Mouse (Mus musculus) forebrain, embryonic 13.5 days (tissue): ENCODE data around the gene Naaladl2. TPM values are rescaled to one million over a fixed set of nuclear protein-coding genes. Genes with fewer than 3 reads are reported as not detected.
"Not testable (repeated sequence)": the region's sequence is repeated elsewhere in the genome, so short reads cannot be mapped to it uniquely, and the experiment has no call there.

Source experiments
- ATAC-seq: fragments of 200-750 bp; cut with Nextera tagmentation; 2 replicates; pipeline ENCODE4 v1.8.0; 2017
- H3K27ac ChIP-seq: fragments of 300-500 bp; sonication (generic); 2 replicates; pipeline ENCODE4 v1.5.1; 2015; ENCODE audit warnings: inconsistent platforms, mild to moderate bottlenecking, moderate library complexity
- H3K27me3 ChIP-seq: fragments of 300-500 bp; sonication (generic); 2 replicates; pipeline ENCODE4 v1.6.1; 2015; ENCODE audit warnings: mild to moderate bottlenecking, inconsistent platforms
- H3K36me3 ChIP-seq: fragments of 300-500 bp; sonication (generic); 2 replicates; pipeline ENCODE4 v1.6.1; 2015; ENCODE audit warnings: mild to moderate bottlenecking, inconsistent platforms; ENCODE audit not compliant: poor library complexity, severe bottlenecking
- H3K4me1 ChIP-seq: fragments of 300-500 bp; sonication (generic); 2 replicates; pipeline ENCODE4 v1.6.1; 2015; ENCODE audit warnings: inconsistent platforms
- H3K4me2 ChIP-seq: fragments of 300-500 bp; sonication (generic); 2 replicates; pipeline ENCODE4 v1.6.1; 2015; ENCODE audit warnings: inconsistent platforms, mild to moderate bottlenecking, moderate library complexity
- H3K4me3 ChIP-seq: fragments of 300-500 bp; sonication (generic); 2 replicates; pipeline ENCODE4 v1.5.1; 2015; ENCODE audit warnings: mild to moderate bottlenecking, inconsistent platforms
- H3K9ac ChIP-seq: fragments of 300-500 bp; sonication (generic); 2 replicates; pipeline ENCODE4 v1.6.1; 2015; ENCODE audit warnings: mild to moderate bottlenecking, inconsistent platforms
- H3K9me3 ChIP-seq: fragments of 300-500 bp; sonication (generic); replicated peaks from 2 replicates; pipeline ENCODE4 v1.6.1; 2016; ENCODE audit warnings: inconsistent platforms
- WGBS: fragments of 180-500 bp; shearing (Covaris S2); methylation state at CpG from one replicate; pipeline ENCODE4 v1.1.7; 2015; 5-methylcytosine and 5-hydroxymethylcytosine counted together
- polyA plus RNA-seq: library from polyadenylated mRNA; unstranded; fragments of >200 nt; fragmentation: Nextera tagmentation; extraction: Ambion mirVana; gene quantifications from 2 replicates; pipeline ENCODE4 v1.2.1, GENCODE M21; 2015

The Naaladl2 gene
- polyA plus RNA-seq, 1 experiment from 2014 or later: 0.31 TPM

DNA sequence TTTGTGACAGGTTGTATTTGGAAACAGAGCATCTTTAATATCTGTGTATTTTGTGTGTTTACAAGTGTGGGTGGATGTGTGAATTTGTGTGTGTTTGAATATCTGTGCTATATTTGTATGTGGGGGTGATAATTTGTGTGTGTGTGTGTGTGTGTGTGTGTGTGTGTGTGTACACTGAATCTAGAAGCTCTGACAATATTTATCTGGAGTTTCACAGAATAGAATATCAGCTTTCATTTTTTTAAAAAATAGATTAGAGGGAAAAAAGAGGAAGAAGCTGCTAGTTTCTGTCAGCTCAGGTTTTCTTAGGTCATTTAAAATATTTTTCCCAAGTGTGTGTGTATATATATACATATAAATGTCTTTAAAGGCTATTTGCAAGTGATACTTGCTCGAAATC is 68.3 kb downstream of the Naaladl2 start:
- Histone ChIP-seq H3K4me2 (no peak overlapping the region), H3K27me3 (no peaks in the 10 kb centered on the region), H3K36me3 (no peaks in the 10 kb centered on the region), H3K27ac (no peak overlapping the region), H3K4me1 (peaks cover 8% of the 10 kb centered on the region), H3K9ac (no peak overlapping the region), H3K9me3 (no peaks in the 10 kb centered on the region), H3K4me3 (no peak overlapping the region)
- no peak for ATAC-seq
- WGBS: 96% methylated on average over 1 of the region's 1 CpGs

DNA sequence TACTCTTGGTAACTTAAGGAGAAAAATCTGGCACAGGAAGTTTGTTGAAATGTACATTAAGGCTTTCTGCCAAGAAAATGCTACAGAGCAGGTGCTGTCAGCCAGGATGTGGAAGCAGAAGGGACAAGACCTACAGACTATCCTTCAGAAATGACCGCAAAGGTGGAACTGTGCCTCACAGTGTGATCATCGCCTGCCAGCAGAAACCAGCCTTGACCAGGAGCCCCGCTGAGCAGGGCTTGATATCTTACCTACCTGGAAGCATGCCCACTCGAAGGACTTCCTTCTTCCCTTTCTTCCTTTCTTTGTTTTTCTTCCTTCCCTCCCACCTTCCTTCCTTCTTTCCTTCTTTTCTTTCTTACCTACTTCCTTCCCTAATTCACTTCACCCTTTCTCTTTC is 69.8 kb downstream of the Naaladl2 start:
- Histone ChIP-seq H3K27ac (no peak overlapping the region), H3K36me3 (no peaks in the 10 kb centered on the region), H3K9ac (no peak overlapping the region), H3K4me1 (peaks cover 8% of the 10 kb centered on the region), H3K4me2 (peak overlapping the region; percentile 13; the same call in 1 of the 2 replicates), H3K9me3 (no peaks in the 10 kb centered on the region), H3K27me3 (no peaks in the 10 kb centered on the region), H3K4me3 (no peak overlapping the region)
- ATAC-seq: no peak
- WGBS: 44% methylated on average over 4 of the region's 4 CpGs

DNA sequence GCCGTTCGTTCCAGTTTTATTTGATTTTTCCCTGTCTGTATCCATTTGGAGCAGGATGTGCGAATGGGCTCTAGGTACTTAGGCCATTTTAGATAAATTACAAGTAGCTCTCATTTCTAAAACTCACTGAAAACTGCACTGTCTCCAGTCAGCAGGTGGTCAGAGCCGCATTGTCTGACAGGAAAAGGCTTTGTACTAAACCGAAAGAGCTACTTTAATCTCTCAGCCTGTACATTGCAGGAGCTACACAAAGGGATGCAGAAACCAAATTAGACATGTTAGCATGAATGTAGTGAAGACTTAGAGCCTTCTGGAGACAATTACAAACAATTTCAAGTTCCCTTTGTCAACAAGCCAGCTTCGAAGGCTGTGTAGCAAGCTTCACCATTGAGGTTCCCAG is 70.2 kb downstream of the Naaladl2 start:
- Histone ChIP-seq H3K4me1 (peaks cover 8% of the 10 kb centered on the region), H3K9ac (no peak overlapping the region), H3K4me3 (no peak overlapping the region), H3K9me3 (no peaks in the 10 kb centered on the region), H3K36me3 (no peaks in the 10 kb centered on the region), H3K27ac (no peak overlapping the region), H3K4me2 (peak overlapping the region; percentile 13; the same call in 1 of the 2 replicates), H3K27me3 (no peaks in the 10 kb centered on the region)
- 10% methylated on average over 6 of the region's 6 CpGs for WGBS
- no peak for ATAC-seq

DNA sequence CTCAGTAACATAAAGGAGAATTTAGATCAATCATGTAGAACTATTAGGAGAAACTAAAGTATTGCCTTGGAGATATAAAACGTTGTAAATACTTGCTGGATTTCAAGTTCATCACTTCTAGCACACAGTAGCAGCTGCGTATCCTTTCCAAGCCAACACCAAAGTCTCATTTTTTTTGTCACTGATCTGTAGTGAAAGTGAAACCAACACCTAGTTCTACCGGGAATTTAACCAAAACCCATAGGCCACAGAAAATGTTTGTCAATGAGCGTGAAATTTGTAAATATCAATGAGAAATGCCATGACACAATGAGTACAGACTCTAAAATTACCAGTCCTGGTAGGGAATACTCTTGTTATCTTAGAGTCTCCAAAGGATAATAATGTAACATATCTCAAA is 80.8 kb downstream of the Naaladl2 start:
- ATAC-seq: no peak
- no peak overlapping the region for H3K4me3 ChIP-seq
- no peaks in the 10 kb centered on the region for H3K27me3 ChIP-seq
- no peaks in the 10 kb centered on the region for H3K4me1 ChIP-seq
- H3K27ac ChIP-seq: no peak overlapping the region
- no peak overlapping the region for H3K4me2 ChIP-seq
- WGBS: 90% methylated on average over 4 of the region's 4 CpGs
- no peak overlapping the region for H3K9ac ChIP-seq
- no peaks in the 10 kb centered on the region for H3K36me3 ChIP-seq
- H3K9me3 ChIP-seq: no peaks in the 10 kb centered on the region

DNA sequence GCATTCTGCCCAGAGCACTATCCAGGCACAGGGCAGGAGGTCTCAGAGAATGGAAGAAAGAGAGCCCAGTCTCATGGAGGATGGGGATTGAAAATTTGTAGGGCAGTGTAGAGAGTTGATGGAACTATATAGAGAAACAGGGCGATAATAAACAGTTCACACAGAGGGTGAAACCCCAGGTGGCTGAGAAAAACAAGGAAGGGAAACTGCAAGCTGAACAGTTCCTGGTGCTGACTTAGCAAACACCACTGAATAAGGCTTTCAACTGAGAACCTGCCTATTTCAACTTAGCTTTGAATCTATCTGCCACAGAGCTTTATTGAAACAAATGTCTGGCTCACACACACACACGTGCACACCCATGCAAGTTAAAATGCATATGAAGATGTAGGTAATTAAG is 91.1 kb downstream of the Naaladl2 start:
- no peak for ATAC-seq
- no peaks in the 10 kb centered on the region for H3K4me1 ChIP-seq
- no peaks in the 10 kb centered on the region for H3K27me3 ChIP-seq
- 18% methylated on average over 2 of the region's 2 CpGs for WGBS
- no peaks in the 10 kb centered on the region for H3K9me3 ChIP-seq
- no peak overlapping the region for H3K4me3 ChIP-seq
- no peaks in the 10 kb centered on the region for H3K36me3 ChIP-seq
- no peak overlapping the region for H3K9ac ChIP-seq
- H3K4me2 ChIP-seq: no peak overlapping the region
- no peak overlapping the region for H3K27ac ChIP-seq

DNA sequence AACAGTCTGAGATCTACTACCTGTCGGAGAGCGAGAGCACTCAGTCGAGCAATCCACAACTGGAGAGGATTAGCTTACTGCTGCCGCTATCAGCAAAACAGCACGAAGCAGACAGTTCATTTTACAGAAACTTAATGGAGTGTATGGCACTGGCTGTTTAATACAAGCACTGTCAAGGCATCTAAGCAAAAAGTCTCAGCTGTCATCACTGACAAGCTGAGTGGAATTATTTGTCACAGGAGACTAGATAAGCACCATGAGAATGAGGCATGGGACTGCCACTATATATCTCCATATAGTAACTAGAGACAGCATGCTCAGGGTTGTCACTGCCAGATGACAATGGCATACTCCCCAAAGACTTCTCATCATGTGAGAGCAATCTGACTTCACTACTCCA is 124.1 kb downstream of the Naaladl2 start:
- no peak; the same call in 1 of the 2 replicates for ATAC-seq
- WGBS: 76% methylated on average over 5 of the region's 5 CpGs
- H3K36me3 ChIP-seq: no peaks in the 10 kb centered on the region
- no peaks in the 10 kb centered on the region for H3K9me3 ChIP-seq
- H3K4me3 ChIP-seq: no peak overlapping the region
- H3K4me2 ChIP-seq: no peak overlapping the region
- no peaks in the 10 kb centered on the region for H3K27me3 ChIP-seq
- no peak overlapping the region for H3K27ac ChIP-seq
- no peaks in the 10 kb centered on the region for H3K4me1 ChIP-seq
- H3K9ac ChIP-seq: no peak overlapping the region

DNA sequence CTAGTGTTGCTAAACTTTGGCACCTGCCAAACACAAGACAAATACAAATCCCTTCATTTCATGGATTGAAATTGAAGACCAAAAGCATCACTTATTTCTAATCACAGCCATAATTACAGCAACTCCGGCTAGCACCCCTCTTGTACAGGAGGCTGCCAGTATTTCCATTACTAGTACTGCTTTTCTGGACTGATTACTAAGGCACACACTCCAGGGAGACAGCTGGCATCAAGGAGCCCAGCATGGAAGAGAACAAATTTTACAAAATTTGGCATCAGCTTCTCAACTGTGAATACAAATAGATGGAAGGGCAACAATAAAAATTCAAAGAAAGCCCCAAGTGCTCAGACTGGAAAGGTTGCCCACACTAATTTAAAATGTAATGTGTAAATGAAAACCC is 133.3 kb downstream of the Naaladl2 start:
- ATAC-seq: peak; percentile 77; the same call in 1 of the 2 replicates
- Histone ChIP-seq H3K4me1 (no peaks in the 10 kb centered on the region), H3K27ac (no peak overlapping the region), H3K9ac (no peak overlapping the region), H3K36me3 (no peaks in the 10 kb centered on the region), H3K4me2 (no peak overlapping the region), H3K27me3 (no peaks in the 10 kb centered on the region), H3K9me3 (no peaks in the 10 kb centered on the region), H3K4me3 (no peak overlapping the region)
- 69% methylated on average over 1 of the region's 1 CpGs for WGBS

DNA sequence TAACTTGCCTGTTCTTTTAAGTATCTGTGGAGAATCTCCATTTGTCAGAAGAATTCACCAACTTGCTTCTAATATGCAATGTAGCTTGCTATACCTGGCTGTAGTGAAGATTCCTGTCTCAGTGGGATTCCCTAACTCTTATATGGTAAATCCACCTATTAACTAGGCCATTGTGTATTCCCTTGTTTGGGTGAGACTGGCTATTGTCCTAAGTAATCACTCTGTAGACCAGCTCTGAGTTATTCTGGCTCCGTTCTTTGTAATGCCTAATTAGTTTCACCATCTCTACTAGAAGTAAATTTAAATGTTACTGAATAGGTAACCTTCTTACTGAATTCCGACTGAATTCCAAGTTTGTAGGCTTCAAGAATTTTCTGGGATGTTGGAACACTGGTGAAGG is 137.3 kb downstream of the Naaladl2 start:
- H3K9me3 ChIP-seq, H3K4me2 ChIP-seq, H3K4me1 ChIP-seq, H3K4me3 ChIP-seq, H3K27me3 ChIP-seq, H3K36me3 ChIP-seq, H3K9ac ChIP-seq, ATAC-seq, H3K27ac ChIP-seq: not testable (repeated sequence)
- 19% methylated on average over 2 of the region's 2 CpGs for WGBS

DNA sequence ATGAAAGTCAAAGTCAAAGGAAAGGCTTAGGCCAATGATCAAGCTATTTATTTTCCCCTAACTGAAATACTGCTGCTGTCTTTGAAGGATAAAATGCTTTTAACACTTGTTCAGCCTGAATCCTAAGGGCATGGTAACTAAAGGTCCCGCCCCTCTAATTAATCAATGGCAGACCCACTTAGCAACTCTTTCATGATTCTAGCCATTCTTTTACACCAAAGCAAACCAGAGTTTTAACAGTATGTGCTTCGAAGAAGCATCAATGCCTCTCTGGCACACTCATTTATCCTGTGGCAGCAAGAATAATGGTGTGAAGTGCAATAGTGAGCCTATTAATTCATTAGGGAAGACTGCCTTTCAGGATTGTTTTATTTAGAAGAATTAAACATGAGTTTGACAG is 151.5 kb downstream of the Naaladl2 start:
- Histone ChIP-seq H3K9me3 (no peaks in the 10 kb centered on the region), H3K27ac (no peak overlapping the region), H3K36me3 (no peaks in the 10 kb centered on the region), H3K9ac (no peak overlapping the region), H3K4me1 (peaks cover 7% of the 10 kb centered on the region), H3K27me3 (peaks cover 15% of the 10 kb centered on the region), H3K4me2 (no peak overlapping the region), H3K4me3 (no peak overlapping the region)
- peak; percentile 66; the same call in 1 of the 2 replicates for ATAC-seq
- 13% methylated on average over 2 of the region's 2 CpGs for WGBS

DNA sequence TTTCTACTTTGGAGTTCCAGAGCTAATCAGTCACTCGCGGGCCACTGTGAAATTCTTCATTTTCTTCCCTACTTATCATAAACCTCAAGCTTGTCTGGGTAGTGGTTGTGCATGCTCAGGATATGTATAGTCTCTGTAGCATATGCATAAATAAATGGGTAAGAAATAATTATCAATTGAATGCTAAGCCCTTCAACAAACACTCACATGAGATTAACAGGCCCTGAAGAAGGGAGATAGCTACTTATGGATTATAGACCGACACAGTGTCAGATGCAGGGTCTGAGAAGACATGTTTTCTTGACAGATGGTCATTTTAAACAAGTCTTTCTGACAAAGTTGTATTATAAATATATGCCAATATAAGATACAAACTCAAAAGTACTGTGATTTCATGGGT is 152.0 kb downstream of the Naaladl2 start:
- H3K27me3 ChIP-seq: peaks cover 15% of the 10 kb centered on the region
- H3K27ac ChIP-seq: no peak overlapping the region
- no peaks in the 10 kb centered on the region for H3K36me3 ChIP-seq
- 52% methylated on average over 3 of the region's 3 CpGs for WGBS
- H3K9ac ChIP-seq: no peak overlapping the region
- no peaks in the 10 kb centered on the region for H3K9me3 ChIP-seq
- H3K4me3 ChIP-seq: no peak overlapping the region
- H3K4me2 ChIP-seq: no peak overlapping the region
- ATAC-seq: no peak
- peaks cover 7% of the 10 kb centered on the region for H3K4me1 ChIP-seq

DNA sequence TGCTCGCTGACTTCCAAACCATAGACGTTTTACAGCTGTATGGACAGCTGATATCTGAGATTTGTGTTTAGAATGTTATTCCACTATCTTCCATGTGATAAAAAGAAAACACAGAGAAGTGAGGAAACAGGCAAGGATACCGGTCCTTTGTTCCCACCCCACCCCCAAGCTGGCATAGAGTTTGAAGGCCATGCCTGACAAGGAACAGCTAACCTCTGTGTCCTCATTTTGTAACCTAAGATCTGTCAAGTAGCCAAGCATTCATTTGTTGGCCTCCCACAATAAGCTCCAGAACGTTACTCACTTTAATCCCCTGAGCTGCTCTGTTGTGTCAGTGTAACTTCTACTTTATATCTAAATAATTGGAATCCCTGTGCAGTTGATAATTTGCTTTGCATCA is 161.9 kb downstream of the Naaladl2 start:
- Histone ChIP-seq H3K27ac (no peak overlapping the region), H3K9ac (no peak overlapping the region), H3K4me2 (no peak overlapping the region), H3K36me3 (no peaks in the 10 kb centered on the region), H3K27me3 (no peaks in the 10 kb centered on the region), H3K4me3 (no peak overlapping the region), H3K9me3 (no peaks in the 10 kb centered on the region), H3K4me1 (no peaks in the 10 kb centered on the region)
- ATAC-seq: no peak
- 66% methylated on average over 4 of the region's 4 CpGs for WGBS

DNA sequence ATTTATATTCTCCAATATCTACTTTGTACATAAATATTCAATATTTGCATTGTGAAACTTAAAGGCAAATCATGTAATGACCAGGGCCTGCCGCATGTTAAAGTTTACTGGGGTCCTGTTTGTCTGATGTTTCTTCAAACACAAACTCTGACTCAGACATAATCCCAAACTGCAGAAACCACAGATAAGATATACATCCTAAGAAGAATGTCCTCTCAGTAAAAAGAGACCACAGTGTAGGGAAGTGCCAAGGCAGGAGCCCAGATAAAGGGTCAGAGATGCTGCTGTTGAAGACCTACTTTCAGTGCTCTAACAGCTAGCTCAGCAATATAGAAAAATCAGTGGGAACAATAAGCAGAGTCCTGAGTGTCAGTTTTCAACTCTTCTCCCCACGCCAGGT is 201.9 kb downstream of the Naaladl2 start:
- Histone ChIP-seq H3K4me3 (no peak overlapping the region), H3K36me3 (no peaks in the 10 kb centered on the region), H3K4me1 (no peaks in the 10 kb centered on the region), H3K9ac (no peak overlapping the region), H3K27ac (no peak overlapping the region), H3K9me3 (no peaks in the 10 kb centered on the region), H3K27me3 (no peaks in the 10 kb centered on the region), H3K4me2 (no peak overlapping the region)
- WGBS: 81% methylated on average over 2 of the region's 2 CpGs
- ATAC-seq: no peak

DNA sequence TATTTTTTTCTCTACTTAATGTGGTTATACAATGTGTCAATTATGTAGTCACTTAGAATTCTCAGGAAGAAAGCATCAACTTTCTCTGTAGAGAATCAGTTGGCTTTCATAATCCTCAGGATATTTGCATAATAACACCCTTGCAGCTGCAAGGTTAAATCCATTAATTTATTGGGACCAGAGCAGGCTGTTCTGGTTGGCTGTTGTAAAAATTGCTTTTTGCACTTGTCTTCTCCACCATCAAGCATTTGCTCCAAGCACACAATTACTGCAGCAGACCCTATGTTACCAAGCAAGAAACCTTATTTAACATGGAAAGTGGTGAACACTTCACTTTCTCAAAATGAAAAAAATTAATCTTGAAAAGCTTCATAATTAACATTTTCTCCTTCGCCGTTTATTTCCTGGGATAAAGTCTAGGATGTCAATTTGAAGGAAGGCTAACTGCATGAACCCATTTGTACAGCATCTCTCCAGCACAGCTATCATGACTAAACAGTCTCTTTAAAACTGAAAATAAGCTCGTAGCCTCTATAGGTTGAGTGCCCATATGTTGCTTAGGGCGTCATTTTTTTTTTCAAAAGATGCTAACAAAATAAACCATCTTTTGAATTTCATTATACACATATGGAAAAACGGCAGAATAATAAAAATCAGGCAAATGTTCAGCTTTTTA is 205.4 kb downstream of the Naaladl2 start:
- ATAC-seq: peak; percentile 90
- H3K27ac ChIP-seq: no peak overlapping the region
- no peaks in the 10 kb centered on the region for H3K9me3 ChIP-seq
- no peaks in the 10 kb centered on the region for H3K4me1 ChIP-seq
- no peak overlapping the region for H3K4me3 ChIP-seq
- H3K36me3 ChIP-seq: no peaks in the 10 kb centered on the region
- no peaks in the 10 kb centered on the region for H3K27me3 ChIP-seq
- no peak overlapping the region for H3K4me2 ChIP-seq
- WGBS: 67% methylated on average over 5 of the region's 5 CpGs
- no peak overlapping the region for H3K9ac ChIP-seq
